Comparison of ENCODE assay signal across 9 mouse cellular contexts in genomic region chr17:40824549-40824948, GRCm38 (mm10). TPM values are rescaled to one million over a fixed set of nuclear protein-coding genes. Genes with fewer than 3 reads are reported as not detected.
DNase-seq lines count a peak whose midpoint lies in the region; TF ChIP-seq lines count a peak whose summit lies in the region.
"Had no signal": no experiment of that assay in that cellular context is flagged by ENCODE, and none has a peak within 500 bp of the region (broad histone marks: within the 10 kb centered on the region; RNA-seq: fewer than 3 reads in every experiment).

No protein-coding gene starts in this region.

- no peaks in the 10 kb centered on the region for H3K36me3 ChIP-seq in heart, embryonic 10.5 days

- no peaks in the 10 kb centered on the region for H3K27me3 ChIP-seq in heart, embryonic 10.5 days (ENCODE audit: insufficient read depth, poor library complexity, severe bottlenecking)
- H3K27me3 ChIP-seq: liver, embryonic 13.5 days had no signal

- no peaks in the 10 kb centered on the region for H3K9me3 ChIP-seq in heart, embryonic 10.5 days
- H3K9me3 ChIP-seq: liver, embryonic 13.5 days had no signal

- H3K27ac ChIP-seq in heart, embryonic 10.5 days = no peak overlapping the region
- H3K27ac ChIP-seq: liver, embryonic 13.5 days had no signal

- no peaks in the 10 kb centered on the region for H3K4me1 ChIP-seq in heart, embryonic 10.5 days

- peak; percentile 47; the same call in 1 of the 2 replicates for TF ChIP-seq CTCF in brain, embryonic 14.5 days (IDR thresholded peaks at IDR 0.05; ENCODE audit: borderline replicate concordance, extremely low read depth, insufficient read depth, insufficient read length)

- DNase-seq in heart, adult 8-10 months (ENCODE audit: low spot score) = peak; percentile 29
- DNase-seq in heart, embryonic 10.5 days (ENCODE audit: low spot score) = no peak
- peak; percentile 3 to 17 for DNase-seq in spleen, postnatal 36 days (ENCODE audit: low spot score in 2 of 2)
- no peak for DNase-seq in spleen, postnatal 14 days (ENCODE audit: low spot score in 2 of 2)
- DNase-seq in brain, embryonic 14.5 days (ENCODE audit: low read depth) = peak; percentile 28
- peak; percentile 29 to 71 for DNase-seq in kidney, postnatal 36 days
- peak; percentile 63 for DNase-seq in retina, embryonic 14.5 days (ENCODE audit: low spot score)
- DNase-seq in layer of hippocampus, postnatal 36 days = no peak
- DNase-seq: liver, embryonic 13.5 days had no signal

- H3K4me3 ChIP-seq in heart, embryonic 10.5 days = no peak overlapping the region
- H3K4me3 ChIP-seq: liver, embryonic 13.5 days had no signal

- no peak for TF ChIP-seq POLR2A in brain, embryonic 14.5 days (IDR thresholded peaks at IDR 0.05; ENCODE audit: borderline replicate concordance, extremely low read depth, insufficient read depth, insufficient read length, poor library complexity, severe bottlenecking)

- WGBS in heart, embryonic 10.5 days = 52% methylated on average over 8 of the region's 8 CpGs

RNA-seq across cellular contexts. Expression of gene Rhag, which starts 13.6 kb away (rescaled TPM):
- under 1 TPM in 1 of 4 experiments, not detected in 3; 0.23 TPM for total RNA-seq in heart, adult 8-10 months (2022)
- 17.4 and 19.3 TPM in 2 replicates for polyA plus RNA-seq in heart, embryonic 10.5 days (2016; fragmentation: Nextera tagmentation; extraction: Ambion mirVana)
- 0.10 and 0.14 TPM in 2 replicates for polyA plus RNA-seq in brain, embryonic 14.5 days (2012; rRNA removed)
- not detected for total RNA-seq in layer of hippocampus, postnatal 36 days (2021)

RNA-seq across cellular contexts. Expression of gene Crisp2, which starts 17.7 kb away (rescaled TPM):
- total RNA-seq in heart, adult 8-10 months (2022) = not detected
- not detected in 2 replicates for polyA plus RNA-seq in heart, embryonic 10.5 days (2016; fragmentation: Nextera tagmentation; extraction: Ambion mirVana)
- not detected in 2 replicates for polyA plus RNA-seq in brain, embryonic 14.5 days (2012; rRNA removed)
- not detected for total RNA-seq in layer of hippocampus, postnatal 36 days (2021)

RNA-seq across cellular contexts. Expression of gene 9130008F23Rik, which starts 55.8 kb away (rescaled TPM):
- total RNA-seq in heart, adult 8-10 months (2022) = under 1 TPM in 3 of 4 experiments, not detected in 1; 0.25 to 0.84 (median 0.41) TPM
- polyA plus RNA-seq in heart, embryonic 10.5 days (2016; fragmentation: Nextera tagmentation; extraction: Ambion mirVana) = 3.3 and 3.4 TPM in 2 replicates
- 0.56 and 0.83 TPM in 2 replicates for polyA plus RNA-seq in brain, embryonic 14.5 days (2012; rRNA removed)
- total RNA-seq in layer of hippocampus, postnatal 36 days (2021) = under 1 TPM in 1 of 2 experiments, not detected in 1; 0.15 TPM

Comparison
In these comparisons a context has a peak if more than half of its experiments do, and no peak if none do; other contexts are left out.
1. DNase-seq: peak in heart, adult 8-10 months (single experiment), spleen, postnatal 36 days (2 of 2), brain, embryonic 14.5 days (single experiment), kidney, postnatal 36 days (2 of 2) and retina, embryonic 14.5 days (single experiment); none in heart, embryonic 10.5 days (single experiment), spleen, postnatal 14 days (0 of 2) and layer of hippocampus, postnatal 36 days (0 of 2).